Mouse (Mus musculus): ENCODE data around the gene Tbc1d17. TPM values are rescaled to one million over a fixed set of nuclear protein-coding genes. Genes with fewer than 3 reads are reported as not detected.

The Tbc1d17 gene
- total and polyA plus RNA-seq, 2 experiments from 2014 or later = 115 to 378 TPM

GRCm38 (mm10) chr7:44864595-44865542 is 16.0 kb upstream of the Tbc1d17 start:
- H3K4me1 ChIP-seq (ENCODE audit: insufficient read depth) = peaks cover 13% of the 10 kb centered on the region
- WGBS = 78% methylated on average over 24 of the region's 24 CpGs
- H3K4me3 ChIP-seq (ENCODE audit: low read depth, low read length) = no peak overlapping the region
- H3K4me2 ChIP-seq (ENCODE audit: low read depth) = no peak overlapping the region
- no peak for TF ChIP-seq CTCF (IDR thresholded peaks at IDR 0.05; ENCODE audit: low read depth)
- H3K36me3 ChIP-seq (ENCODE audit: insufficient read depth) = peaks cover 45% of the 10 kb centered on the region
- DNase-seq (no peak), ATAC-seq (no peak)
- H3K9me3 ChIP-seq (ENCODE audit: low read length) = no peaks in the 10 kb centered on the region
- H3K27me3 ChIP-seq (ENCODE audit: insufficient read depth, low read length) = no peaks in the 10 kb centered on the region
- no peak overlapping the region for H3K9ac ChIP-seq
- H3K27ac ChIP-seq (ENCODE audit: low read depth, low read length) = no peak overlapping the region

- TF ChIP-seq CTCF (IDR thresholded peaks at IDR 0.05; ENCODE audit: low read depth) = no peak
- DNase-seq (no peak), ATAC-seq (no peak)
- Histone ChIP-seq H3K36me3 (ENCODE audit: insufficient read depth) (peaks cover 52% of the 10 kb centered on the region), H3K27ac (ENCODE audit: low read depth, low read length) (no peak overlapping the region), H3K4me3 (ENCODE audit: low read depth, low read length) (no peak overlapping the region), H3K9ac (no peak overlapping the region), H3K27me3 (ENCODE audit: insufficient read depth, low read length) (no peaks in the 10 kb centered on the region), H3K4me1 (ENCODE audit: insufficient read depth) (peaks cover 13% of the 10 kb centered on the region), H3K9me3 (ENCODE audit: low read length) (no peaks in the 10 kb centered on the region), H3K4me2 (ENCODE audit: low read depth) (no peak overlapping the region)
- 82% methylated on average over 11 of the region's 11 CpGs for WGBS
These were observed 15.2 kb upstream of the Tbc1d17 start for GRCm38 (mm10) chr7:44863982-44864494.

DNA sequence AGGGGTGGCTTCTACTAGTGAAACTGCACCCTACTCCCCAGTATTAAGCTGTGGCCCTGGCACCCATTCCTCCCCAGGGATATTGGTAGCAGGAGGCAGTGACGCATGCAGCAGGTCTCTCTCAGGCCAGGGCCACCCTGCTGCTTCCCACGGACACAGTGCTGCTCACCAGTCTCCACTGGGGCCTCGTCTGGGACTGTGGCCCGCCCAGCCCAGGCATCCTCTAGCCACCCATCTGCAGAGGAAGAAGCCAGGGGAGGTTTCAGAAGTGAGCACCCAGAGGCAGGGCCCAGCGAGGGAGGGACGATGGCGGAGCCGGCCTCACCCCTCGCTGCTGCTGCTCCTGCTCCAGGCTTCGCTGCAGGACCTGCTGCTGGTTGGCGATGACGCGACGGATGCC is 14.3 kb upstream of the Tbc1d17 start:
- DNase-seq = no peak
- H3K4me1 ChIP-seq (ENCODE audit: insufficient read depth) = peaks cover 13% of the 10 kb centered on the region
- H3K36me3 ChIP-seq (ENCODE audit: insufficient read depth) = peaks cover 52% of the 10 kb centered on the region
- no peak overlapping the region for H3K27ac ChIP-seq (ENCODE audit: low read depth, low read length)
- TF ChIP-seq CTCF (IDR thresholded peaks at IDR 0.05; ENCODE audit: low read depth) = no peak
- H3K9ac ChIP-seq = no peak overlapping the region
- H3K27me3 ChIP-seq (ENCODE audit: insufficient read depth, low read length) = no peaks in the 10 kb centered on the region
- no peak for ATAC-seq
- H3K4me2 ChIP-seq (ENCODE audit: low read depth) = no peak overlapping the region
- H3K4me3 ChIP-seq (ENCODE audit: low read depth, low read length) = no peak overlapping the region
- 86% methylated on average over 14 of the region's 14 CpGs for WGBS
- H3K9me3 ChIP-seq (ENCODE audit: low read length) = no peaks in the 10 kb centered on the region

- H3K4me2 ChIP-seq (ENCODE audit: low read depth) = no peak overlapping the region
- peaks cover 52% of the 10 kb centered on the region for H3K36me3 ChIP-seq (ENCODE audit: insufficient read depth)
- no peak for ATAC-seq
- H3K4me1 ChIP-seq (ENCODE audit: insufficient read depth) = peaks cover 12% of the 10 kb centered on the region
- 76% methylated on average over 8 of the region's 8 CpGs for WGBS
- H3K27ac ChIP-seq (ENCODE audit: low read depth, low read length) = no peak overlapping the region
- H3K4me3 ChIP-seq (ENCODE audit: low read depth, low read length) = no peak overlapping the region
- no peak overlapping the region for H3K9ac ChIP-seq
- no peaks in the 10 kb centered on the region for H3K27me3 ChIP-seq (ENCODE audit: insufficient read depth, low read length)
- no peak for TF ChIP-seq CTCF (IDR thresholded peaks at IDR 0.05; ENCODE audit: low read depth)
- DNase-seq = no peak
- no peaks in the 10 kb centered on the region for H3K9me3 ChIP-seq (ENCODE audit: low read length)
These were observed 13.6 kb upstream of the Tbc1d17 start for GRCm38 (mm10) chr7:44862434-44862833.

GRCm38 (mm10) chr7:44861429-44861816 is 12.5 kb upstream of the Tbc1d17 start:
- Histone ChIP-seq H3K4me2 (ENCODE audit: low read depth) (no peak overlapping the region), H3K4me3 (ENCODE audit: low read depth, low read length) (no peak overlapping the region), H3K27ac (ENCODE audit: low read depth, low read length) (no peak overlapping the region), H3K9ac (no peak overlapping the region), H3K27me3 (ENCODE audit: insufficient read depth, low read length) (no peaks in the 10 kb centered on the region), H3K36me3 (ENCODE audit: insufficient read depth) (peaks cover 52% of the 10 kb centered on the region), H3K9me3 (ENCODE audit: low read length) (no peaks in the 10 kb centered on the region), H3K4me1 (ENCODE audit: insufficient read depth) (peaks cover 6% of the 10 kb centered on the region)
- DNase-seq = no peak
- WGBS = 78% methylated on average over 14 of the region's 14 CpGs
- TF ChIP-seq CTCF (IDR thresholded peaks at IDR 0.05; ENCODE audit: low read depth) = no peak
- ATAC-seq = no peak

DNA sequence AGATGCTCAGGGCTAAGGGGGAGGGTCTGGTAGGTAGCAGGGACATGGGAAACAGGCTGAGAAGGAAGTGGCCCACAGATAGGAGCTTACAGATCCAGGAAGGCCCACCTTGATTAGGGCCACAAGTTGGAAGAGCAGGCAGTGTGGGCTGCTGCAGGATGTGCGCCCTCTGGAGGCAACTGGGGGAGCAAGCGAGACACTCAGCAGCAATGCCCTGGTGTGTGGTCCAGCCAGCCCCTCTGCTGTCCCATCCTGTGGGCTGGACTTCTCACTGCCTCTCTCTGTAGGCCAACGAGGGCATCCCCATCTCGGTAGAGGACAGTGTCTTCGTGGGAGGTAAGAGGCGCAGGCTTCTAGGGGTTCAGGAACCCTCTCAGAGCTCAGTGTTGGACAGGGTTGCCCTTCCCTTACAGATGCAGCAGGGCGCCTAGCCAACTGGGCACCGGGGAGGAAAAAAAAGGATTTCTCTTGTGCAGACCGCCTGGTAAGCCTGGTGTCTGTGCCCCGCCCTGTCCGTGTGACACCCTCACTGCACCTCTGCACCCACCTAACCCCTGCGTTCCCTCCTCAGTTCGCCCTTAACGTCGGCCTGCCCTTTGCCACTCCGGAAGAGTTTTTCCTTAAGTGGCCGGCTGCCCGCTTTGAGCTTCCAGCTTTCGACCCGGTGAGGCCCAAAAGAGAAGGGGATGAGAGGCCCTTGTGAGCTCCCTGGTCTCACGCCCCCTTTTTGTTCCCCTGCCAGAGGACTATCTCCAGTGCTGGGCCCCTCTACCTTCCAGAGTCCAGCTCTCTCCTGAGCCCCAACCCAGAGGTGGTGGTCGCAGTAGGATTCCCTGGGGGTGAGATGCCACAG is 11.9 kb upstream of the Tbc1d17 start:
- H3K36me3 ChIP-seq (ENCODE audit: insufficient read depth) = peaks cover 52% of the 10 kb centered on the region
- no peak overlapping the region for H3K9ac ChIP-seq
- WGBS = 53% methylated on average over 22 of the region's 22 CpGs

More for the DNA sequence above, 11.9 kb upstream of the Tbc1d17 start:
- ATAC-seq (peak; percentile 51), DNase-seq (peak; percentile 75)
- peaks cover 6% of the 10 kb centered on the region for H3K4me1 ChIP-seq (ENCODE audit: insufficient read depth)
- no peak overlapping the region for H3K4me3 ChIP-seq (ENCODE audit: low read depth, low read length)
- H3K9me3 ChIP-seq (ENCODE audit: low read length) = no peaks in the 10 kb centered on the region
- no peaks in the 10 kb centered on the region for H3K27me3 ChIP-seq (ENCODE audit: insufficient read depth, low read length)
- H3K27ac ChIP-seq (ENCODE audit: low read depth, low read length) = peak overlapping the region; percentile 29; the same call in 1 of the 2 replicates
- peak; percentile 89 for TF ChIP-seq CTCF (IDR thresholded peaks at IDR 0.05; ENCODE audit: low read depth)
- no peak overlapping the region for H3K4me2 ChIP-seq (ENCODE audit: low read depth)
